29 mouse cellular contexts compared by ENCODE assay signal in the genomic region with DNA sequence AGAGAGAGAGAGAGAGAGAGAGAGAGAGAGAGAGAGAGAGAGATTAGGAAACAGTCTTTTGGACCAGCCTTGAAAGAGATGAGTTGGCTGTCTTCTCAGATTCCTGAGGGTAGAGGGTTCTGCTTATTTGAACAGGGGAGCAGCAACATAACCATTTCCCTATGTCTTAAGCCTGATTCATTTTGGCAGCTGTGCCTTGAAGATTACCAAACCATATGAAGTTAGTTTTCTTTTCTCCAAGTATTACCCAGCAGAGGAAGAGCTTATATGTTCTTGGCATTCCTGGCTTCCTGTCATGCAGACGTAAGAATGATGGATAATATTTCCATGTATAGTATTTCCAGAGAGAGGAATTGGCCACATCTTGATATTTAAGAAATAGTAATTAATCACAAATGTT.
DNase-seq lines count a peak whose midpoint lies in the region; ATAC-seq lines count a peak whose summit lies in the region.
"Had no signal": no experiment of that assay in that cellular context is flagged by ENCODE, and none has a peak within 500 bp of the region (broad histone marks: within the 10 kb centered on the region; RNA-seq: fewer than 3 reads in every experiment).

No protein-coding gene starts in this region.

- H3K4me2 ChIP-seq in lung, embryonic 16.5 days (ENCODE audit: low read depth, low read length) = no peak overlapping the region
- no peak overlapping the region for H3K4me2 ChIP-seq in embryonic facial prominence, embryonic 14.5 days (ENCODE audit: low read depth, low read length)
- H3K4me2 ChIP-seq in limb, embryonic 15.5 days = no peak overlapping the region
- H3K4me2 ChIP-seq in kidney, embryonic 15.5 days = no peak overlapping the region
- H3K4me2 ChIP-seq: hindbrain, embryonic 15.5 days; liver, embryonic 12.5 days; midbrain, embryonic 13.5 days; neural tube, embryonic 15.5 days had no signal

- ATAC-seq in lung, embryonic 16.5 days (ENCODE audit: low read depth) = peak; percentile 67
- ATAC-seq in embryonic facial prominence, embryonic 14.5 days (ENCODE audit: low read depth) = peak; percentile 90
- peak; percentile 61; the same call in 1 of the 2 replicates for ATAC-seq in limb, embryonic 15.5 days (ENCODE audit: insufficient number of reproducible peaks, low FRiP score, low TSS enrichment, low read depth)
- ATAC-seq in kidney, embryonic 15.5 days (replicated peaks; ENCODE audit: low FRiP score) = no peak
- ATAC-seq: forebrain, postnatal 0 days; inflammation-experienced regulatory T-cells, adult 6 months; liver, embryonic 12.5 days; liver, postnatal 0 days; midbrain, embryonic 13.5 days had no signal

- H3K9ac ChIP-seq in lung, embryonic 16.5 days (ENCODE audit: low read length) = no peak overlapping the region
- no peak overlapping the region for H3K9ac ChIP-seq in embryonic facial prominence, embryonic 14.5 days (ENCODE audit: low read depth, low read length)
- H3K9ac ChIP-seq in limb, embryonic 15.5 days = no peak overlapping the region
- H3K9ac ChIP-seq in kidney, embryonic 15.5 days = no peak overlapping the region
- H3K9ac ChIP-seq: forebrain, postnatal 0 days; hindbrain, embryonic 15.5 days; liver, embryonic 12.5 days; liver, postnatal 0 days; midbrain, embryonic 13.5 days; neural tube, embryonic 15.5 days had no signal

- no peaks in the 10 kb centered on the region for H3K27me3 ChIP-seq in lung, embryonic 16.5 days (ENCODE audit: control insufficient read depth, insufficient read depth, low read depth, low read length)
- no peaks in the 10 kb centered on the region for H3K27me3 ChIP-seq in embryonic facial prominence, embryonic 14.5 days (replicated peaks; ENCODE audit: control insufficient read depth, insufficient read depth, low read length)
- no peaks in the 10 kb centered on the region for H3K27me3 ChIP-seq in limb, embryonic 15.5 days
- H3K27me3 ChIP-seq in kidney, embryonic 15.5 days = no peaks in the 10 kb centered on the region
- H3K27me3 ChIP-seq: hindbrain, embryonic 15.5 days; liver, embryonic 12.5 days; megakaryocyte, embryonic 14.5 days; midbrain, embryonic 13.5 days; neural tube, embryonic 15.5 days had no signal

- H3K9me3 ChIP-seq in lung, embryonic 16.5 days (ENCODE audit: control insufficient read depth, low read length) = no peaks in the 10 kb centered on the region
- H3K9me3 ChIP-seq in embryonic facial prominence, embryonic 14.5 days (ENCODE audit: control insufficient read depth, low read length) = no peaks in the 10 kb centered on the region
- no peaks in the 10 kb centered on the region for H3K9me3 ChIP-seq in limb, embryonic 15.5 days
- no peaks in the 10 kb centered on the region for H3K9me3 ChIP-seq in kidney, embryonic 15.5 days (replicated peaks)
- H3K9me3 ChIP-seq: forebrain, embryonic 10.5 days; hindbrain, embryonic 10.5 days; hindbrain, embryonic 15.5 days; liver, embryonic 12.5 days; megakaryocyte, embryonic 14.5 days; midbrain, embryonic 13.5 days; neural tube, embryonic 15.5 days had no signal

- H3K36me3 ChIP-seq in lung, embryonic 16.5 days (ENCODE audit: control insufficient read depth, insufficient read depth, low read length) = no peaks in the 10 kb centered on the region
- no peaks in the 10 kb centered on the region for H3K36me3 ChIP-seq in embryonic facial prominence, embryonic 14.5 days (ENCODE audit: control insufficient read depth, insufficient read depth, low read length)
- H3K36me3 ChIP-seq in limb, embryonic 15.5 days = no peaks in the 10 kb centered on the region
- no peaks in the 10 kb centered on the region for H3K36me3 ChIP-seq in kidney, embryonic 15.5 days
- H3K36me3 ChIP-seq: forebrain, embryonic 10.5 days; hindbrain, embryonic 10.5 days; hindbrain, embryonic 15.5 days; liver, embryonic 12.5 days; midbrain, embryonic 13.5 days; neural tube, embryonic 15.5 days had no signal

- H3K27ac ChIP-seq in lung, embryonic 16.5 days (ENCODE audit: low read length) = no peak overlapping the region
- H3K27ac ChIP-seq in embryonic facial prominence, embryonic 14.5 days (replicated peaks; ENCODE audit: low read depth, low read length) = peak overlapping the region; percentile 61; the same call in 1 of the 2 replicates
- 0 out of 2 replicates have a peak overlapping the region, but pooled peaks have one; percentile 69 for H3K27ac ChIP-seq in limb, embryonic 15.5 days
- H3K27ac ChIP-seq in kidney, embryonic 15.5 days = no peak overlapping the region
- H3K27ac ChIP-seq: forebrain, embryonic 10.5 days; hindbrain, embryonic 10.5 days; hindbrain, embryonic 15.5 days; layer of hippocampus, adult 2 months; liver, embryonic 12.5 days; midbrain, embryonic 13.5 days; neural tube, embryonic 15.5 days had no signal

- no peak overlapping the region for H3K4me3 ChIP-seq in lung, embryonic 16.5 days (ENCODE audit: low read length)
- H3K4me3 ChIP-seq in embryonic facial prominence, embryonic 14.5 days (ENCODE audit: low read depth, low read length) = no peak overlapping the region
- no peak overlapping the region for H3K4me3 ChIP-seq in limb, embryonic 15.5 days
- no peak overlapping the region for H3K4me3 ChIP-seq in kidney, embryonic 15.5 days (replicated peaks)
- H3K4me3 ChIP-seq: forebrain, embryonic 10.5 days; hindbrain, embryonic 10.5 days; hindbrain, embryonic 15.5 days; layer of hippocampus, adult 2 months; liver, embryonic 12.5 days; megakaryocyte, embryonic 14.5 days; midbrain, embryonic 13.5 days; neural tube, embryonic 15.5 days had no signal

- 33% methylated on average over 1 of the region's 1 CpGs for WGBS in lung, embryonic 16.5 days
- 15% methylated on average over 1 of the region's 1 CpGs for WGBS in embryonic facial prominence, embryonic 14.5 days
- WGBS in limb, embryonic 15.5 days = 25% methylated on average over 1 of the region's 1 CpGs
- 60% methylated on average over 1 of the region's 1 CpGs for WGBS in kidney, embryonic 15.5 days

- H3K4me1 ChIP-seq in lung, embryonic 16.5 days (replicated peaks; ENCODE audit: control insufficient read depth, insufficient read depth, low read length) = no peaks in the 10 kb centered on the region
- H3K4me1 ChIP-seq in embryonic facial prominence, embryonic 14.5 days (ENCODE audit: control insufficient read depth, insufficient read depth, low read length) = peaks cover 13% of the 10 kb centered on the region; the same call in 1 of the 2 replicates
- no peaks in the 10 kb centered on the region for H3K4me1 ChIP-seq in limb, embryonic 15.5 days
- no peaks in the 10 kb centered on the region for H3K4me1 ChIP-seq in kidney, embryonic 15.5 days
- H3K4me1 ChIP-seq: forebrain, embryonic 10.5 days; hindbrain, embryonic 10.5 days; hindbrain, embryonic 15.5 days; liver, embryonic 12.5 days; megakaryocyte, embryonic 14.5 days; midbrain, embryonic 13.5 days; neural tube, embryonic 15.5 days had no signal

- DNase-seq in lung, postnatal 36 days = no peak
- DNase-seq in NIH3T3 (ENCODE audit: low read depth) = peak; percentile 82
- peak; percentile 94 for DNase-seq in embryonic facial prominence, embryonic 14.5 days (ENCODE audit: low spot score)
- no peak for DNase-seq in spleen, postnatal 14 days (ENCODE audit: low spot score in 2 of 2)
- DNase-seq: adrenal gland, postnatal 10 days; B cell, adult 2 months; cerebellum, adult 8-10 months; cerebellum, postnatal 25 days; forebrain, postnatal 0 days; heart, postnatal 14 days; kidney, adult 11 months; kidney, postnatal 36 days; liver, postnatal 0 days; retina, postnatal 1 day; right cerebral cortex, postnatal 14 days; thymus, adult 2 months; thymus, postnatal 36 days had no signal

Comparison
In these comparisons a context has a peak if more than half of its experiments do, and no peak if none do; other contexts are left out.
1. H3K27ac ChIP-seq: peak in embryonic facial prominence, embryonic 14.5 days (single experiment) and limb, embryonic 15.5 days (single experiment); none in lung, embryonic 16.5 days (single experiment) and kidney, embryonic 15.5 days (single experiment).
2. DNase-seq: peak in NIH3T3 (single experiment) and embryonic facial prominence, embryonic 14.5 days (single experiment); none in lung, postnatal 36 days (single experiment) and spleen, postnatal 14 days (0 of 2).